Mouse (Mus musculus): Measurements from ENCODE around the gene Chmp6. TPM values are rescaled to one million over a fixed set of nuclear protein-coding genes. Genes with fewer than 3 reads are reported as not detected.

Gene Chmp6
- polyA plus RNA-seq, 1 experiment from 2014 or later: 70.1 TPM

DNA sequence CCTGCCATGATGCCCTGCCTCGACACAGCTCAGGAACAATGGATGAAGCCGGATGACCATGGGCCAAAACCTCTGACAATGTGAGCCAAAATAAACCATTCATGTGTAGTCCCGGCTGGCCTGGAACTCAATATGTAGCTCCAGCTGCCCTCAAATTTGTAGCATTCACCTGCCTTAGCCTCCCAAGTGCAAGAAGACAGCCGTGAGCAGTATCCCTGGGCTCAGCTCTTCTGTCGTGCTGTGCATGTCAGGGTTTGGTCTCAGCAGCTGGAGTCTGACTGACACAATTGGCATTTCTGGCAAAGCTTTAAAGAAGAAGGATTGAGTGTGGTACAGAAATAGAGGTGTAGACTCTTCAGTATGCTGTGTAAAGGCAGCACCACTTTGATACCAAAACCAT, 33.7 kb upstream of the Chmp6 start:
- Histone ChIP-seq H3K4me2 (no peak overlapping the region), H3K36me3 (ENCODE audit: control insufficient read depth, insufficient read depth, low read length) (peaks cover 7% of the 10 kb centered on the region; the same call in 1 of the 2 replicates), H3K4me3 (ENCODE audit: low read depth, low read length) (no peak overlapping the region), H3K4me1 (replicated peaks; ENCODE audit: control insufficient read depth, insufficient read depth, low read length) (0 out of 2 replicates have a peak, but pooled peaks cover 2% of the 10 kb centered on the region), H3K9ac (ENCODE audit: low read depth, low read length) (no peak overlapping the region), H3K27ac (ENCODE audit: low read depth, low read length) (no peak overlapping the region), H3K27me3 (replicated peaks; ENCODE audit: control insufficient read depth, insufficient read depth, low read length) (no peaks in the 10 kb centered on the region), H3K9me3 (ENCODE audit: control insufficient read depth, low read length) (no peaks in the 10 kb centered on the region)
- 91% methylated on average over 5 of the region's 5 CpGs for WGBS
- no peak for DNase-seq (ENCODE audit: low spot score)
- ATAC-seq (replicated peaks; ENCODE audit: low FRiP score): no peak

GRCm38 (mm10) chr11:119883646-119884045, 29.6 kb upstream of the Chmp6 start:
- 43% methylated on average over 2 of the region's 2 CpGs for WGBS
- no peak overlapping the region for H3K27ac ChIP-seq (ENCODE audit: low read depth, low read length)
- H3K4me1 ChIP-seq (replicated peaks; ENCODE audit: control insufficient read depth, insufficient read depth, low read length): 0 out of 2 replicates have a peak, but pooled peaks cover 2% of the 10 kb centered on the region
- no peak for DNase-seq (ENCODE audit: low spot score)
- H3K9ac ChIP-seq (ENCODE audit: low read depth, low read length): no peak overlapping the region
- H3K4me3 ChIP-seq (ENCODE audit: low read depth, low read length): no peak overlapping the region
- no peak overlapping the region for H3K4me2 ChIP-seq
- no peaks in the 10 kb centered on the region for H3K27me3 ChIP-seq (replicated peaks; ENCODE audit: control insufficient read depth, insufficient read depth, low read length)
- no peaks in the 10 kb centered on the region for H3K9me3 ChIP-seq (ENCODE audit: control insufficient read depth, low read length)
- peaks cover 7% of the 10 kb centered on the region for H3K36me3 ChIP-seq (ENCODE audit: control insufficient read depth, insufficient read depth, low read length)
- no peak for ATAC-seq (replicated peaks; ENCODE audit: low FRiP score)

DNA sequence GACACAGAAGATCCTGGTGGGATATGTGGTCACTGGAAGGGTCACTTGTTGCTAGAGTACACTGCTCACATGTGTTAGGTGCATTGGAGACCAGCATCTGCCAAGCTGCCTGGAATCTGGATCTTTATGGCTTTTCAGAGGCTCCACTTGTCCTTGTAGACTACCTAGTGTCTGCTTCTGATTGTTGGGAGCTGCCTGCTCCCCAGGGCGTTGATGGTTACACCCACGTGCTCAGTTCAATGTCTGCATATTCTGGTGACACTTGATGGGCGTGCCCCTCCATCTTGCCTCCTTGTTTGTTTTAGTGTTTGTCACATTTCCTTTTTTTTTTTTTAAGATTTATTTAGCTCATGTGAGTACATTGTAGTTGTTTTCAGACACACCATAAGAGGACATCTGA, 23.3 kb upstream of the Chmp6 start:
- no peaks in the 10 kb centered on the region for H3K4me1 ChIP-seq (replicated peaks; ENCODE audit: control insufficient read depth, insufficient read depth, low read length)
- H3K27me3 ChIP-seq (replicated peaks; ENCODE audit: control insufficient read depth, insufficient read depth, low read length): no peaks in the 10 kb centered on the region
- H3K9ac ChIP-seq (ENCODE audit: low read depth, low read length): no peak overlapping the region
- H3K36me3 ChIP-seq (ENCODE audit: control insufficient read depth, insufficient read depth, low read length): peaks cover 23% of the 10 kb centered on the region
- no peak overlapping the region for H3K4me2 ChIP-seq
- ATAC-seq (replicated peaks; ENCODE audit: low FRiP score) (no peak), DNase-seq (ENCODE audit: low spot score) (no peak)
- no peaks in the 10 kb centered on the region for H3K9me3 ChIP-seq (ENCODE audit: control insufficient read depth, low read length)
- no peak overlapping the region for H3K27ac ChIP-seq (ENCODE audit: low read depth, low read length)
- 82% methylated on average over 3 of the region's 3 CpGs for WGBS
- no peak overlapping the region for H3K4me3 ChIP-seq (ENCODE audit: low read depth, low read length)

GRCm38 (mm10) chr11:119891601-119892215, 21.5 kb upstream of the Chmp6 start:
- H3K9ac ChIP-seq (ENCODE audit: low read depth, low read length): no peak overlapping the region
- 92% methylated on average over 7 of the region's 7 CpGs for WGBS
- H3K27me3 ChIP-seq (replicated peaks; ENCODE audit: control insufficient read depth, insufficient read depth, low read length): no peaks in the 10 kb centered on the region
- H3K36me3 ChIP-seq (ENCODE audit: control insufficient read depth, insufficient read depth, low read length): peaks cover 23% of the 10 kb centered on the region
- H3K4me2 ChIP-seq: no peak overlapping the region
- DNase-seq (ENCODE audit: low spot score): no peak
- H3K4me3 ChIP-seq (ENCODE audit: low read depth, low read length): no peak overlapping the region
- H3K27ac ChIP-seq (ENCODE audit: low read depth, low read length): no peak overlapping the region
- H3K9me3 ChIP-seq (ENCODE audit: control insufficient read depth, low read length): no peaks in the 10 kb centered on the region
- no peak for ATAC-seq (replicated peaks; ENCODE audit: low FRiP score)
- H3K4me1 ChIP-seq (replicated peaks; ENCODE audit: control insufficient read depth, insufficient read depth, low read length): no peaks in the 10 kb centered on the region

GRCm38 (mm10) chr11:119893667-119894236, 19.5 kb upstream of the Chmp6 start:
- Histone ChIP-seq H3K9ac (ENCODE audit: low read depth, low read length) (no peak overlapping the region), H3K4me3 (ENCODE audit: low read depth, low read length) (no peak overlapping the region), H3K9me3 (ENCODE audit: control insufficient read depth, low read length) (no peaks in the 10 kb centered on the region), H3K36me3 (ENCODE audit: control insufficient read depth, insufficient read depth, low read length) (peaks cover 20% of the 10 kb centered on the region), H3K4me2 (no peak overlapping the region), H3K27me3 (replicated peaks; ENCODE audit: control insufficient read depth, insufficient read depth, low read length) (no peaks in the 10 kb centered on the region), H3K4me1 (replicated peaks; ENCODE audit: control insufficient read depth, insufficient read depth, low read length) (no peaks in the 10 kb centered on the region), H3K27ac (ENCODE audit: low read depth, low read length) (no peak overlapping the region)
- no peak for DNase-seq (ENCODE audit: low spot score)
- ATAC-seq (replicated peaks; ENCODE audit: low FRiP score): no peak
- 74% methylated on average over 10 of the region's 10 CpGs for WGBS

DNA sequence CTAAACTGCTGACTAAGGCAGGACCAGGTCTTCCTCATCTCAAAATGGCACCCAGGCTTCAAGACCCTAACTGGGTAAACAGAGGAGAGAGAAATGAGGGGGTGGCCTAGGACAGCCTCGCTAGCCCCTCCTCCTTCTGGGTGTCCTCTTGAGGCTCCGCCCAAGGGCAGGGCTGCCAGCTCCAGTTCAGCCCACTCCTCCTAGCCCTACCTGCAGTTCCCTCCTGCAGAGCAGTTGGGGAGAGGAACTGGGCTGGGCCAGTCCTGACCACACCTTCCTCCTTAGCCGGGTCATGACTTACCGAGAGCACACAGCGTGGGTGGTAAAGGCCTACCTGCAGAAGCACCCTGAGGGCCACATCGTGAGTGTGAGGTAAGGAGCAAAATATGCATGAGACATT, 18.6 kb upstream of the Chmp6 start:
- DNase-seq (ENCODE audit: low spot score): no peak
- WGBS: 52% methylated on average over 6 of the region's 6 CpGs
- no peaks in the 10 kb centered on the region for H3K27me3 ChIP-seq (replicated peaks; ENCODE audit: control insufficient read depth, insufficient read depth, low read length)
- ATAC-seq (replicated peaks; ENCODE audit: low FRiP score): peak; percentile 49; the same call in 1 of the 2 replicates
- no peak overlapping the region for H3K27ac ChIP-seq (ENCODE audit: low read depth, low read length)
- H3K36me3 ChIP-seq (ENCODE audit: control insufficient read depth, insufficient read depth, low read length): peaks cover 14% of the 10 kb centered on the region
- H3K4me2 ChIP-seq: no peak overlapping the region
- H3K9ac ChIP-seq (ENCODE audit: low read depth, low read length): no peak overlapping the region
- H3K4me3 ChIP-seq (ENCODE audit: low read depth, low read length): no peak overlapping the region
- H3K4me1 ChIP-seq (replicated peaks; ENCODE audit: control insufficient read depth, insufficient read depth, low read length): no peaks in the 10 kb centered on the region
- H3K9me3 ChIP-seq (ENCODE audit: control insufficient read depth, low read length): no peaks in the 10 kb centered on the region

DNA sequence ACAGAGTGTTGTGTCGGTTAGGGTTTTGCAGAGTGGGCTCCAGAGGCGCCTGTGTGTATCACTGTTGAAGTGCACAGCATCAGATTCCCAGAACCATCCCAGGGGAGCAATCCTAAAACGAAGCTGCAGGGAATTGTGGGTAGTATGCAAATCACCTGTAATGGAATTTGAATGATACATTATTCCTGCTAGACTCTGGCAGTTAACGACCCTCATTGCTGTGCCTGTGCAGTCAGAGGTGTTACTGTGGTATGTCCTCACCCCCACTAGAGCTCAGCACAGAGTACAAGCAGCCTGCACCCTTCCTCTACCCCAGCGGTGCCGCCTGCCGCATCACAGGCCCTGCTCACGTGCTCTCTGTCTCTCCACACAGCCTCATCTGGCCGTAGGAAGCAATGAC, 16.2 kb upstream of the Chmp6 start:
- no peak overlapping the region for H3K27ac ChIP-seq (ENCODE audit: low read depth, low read length)
- H3K36me3 ChIP-seq (ENCODE audit: control insufficient read depth, insufficient read depth, low read length): peaks cover 8% of the 10 kb centered on the region
- H3K9me3 ChIP-seq (ENCODE audit: control insufficient read depth, low read length): no peaks in the 10 kb centered on the region
- H3K4me3 ChIP-seq (ENCODE audit: low read depth, low read length): no peak overlapping the region
- H3K4me2 ChIP-seq: no peak overlapping the region
- DNase-seq (ENCODE audit: low spot score) (no peak), ATAC-seq (replicated peaks; ENCODE audit: low FRiP score) (no peak)
- no peaks in the 10 kb centered on the region for H3K4me1 ChIP-seq (replicated peaks; ENCODE audit: control insufficient read depth, insufficient read depth, low read length)
- 89% methylated on average over 9 of the region's 9 CpGs for WGBS
- H3K9ac ChIP-seq (ENCODE audit: low read depth, low read length): no peak overlapping the region
- H3K27me3 ChIP-seq (replicated peaks; ENCODE audit: control insufficient read depth, insufficient read depth, low read length): no peaks in the 10 kb centered on the region

- Histone ChIP-seq H3K9ac (ENCODE audit: low read depth, low read length) (no peak overlapping the region), H3K4me1 (replicated peaks; ENCODE audit: control insufficient read depth, insufficient read depth, low read length) (no peaks in the 10 kb centered on the region), H3K36me3 (ENCODE audit: control insufficient read depth, insufficient read depth, low read length) (peaks cover 8% of the 10 kb centered on the region), H3K9me3 (ENCODE audit: control insufficient read depth, low read length) (no peaks in the 10 kb centered on the region), H3K27me3 (replicated peaks; ENCODE audit: control insufficient read depth, insufficient read depth, low read length) (no peaks in the 10 kb centered on the region), H3K27ac (ENCODE audit: low read depth, low read length) (no peak overlapping the region), H3K4me3 (ENCODE audit: low read depth, low read length) (no peak overlapping the region), H3K4me2 (no peak overlapping the region)
- 88% methylated on average over 11 of the region's 11 CpGs for WGBS
- ATAC-seq (replicated peaks; ENCODE audit: low FRiP score) (no peak), DNase-seq (ENCODE audit: low spot score) (no peak)
These were observed 14.3 kb upstream of the Chmp6 start for GRCm38 (mm10) chr11:119898976-119899375.

- Histone ChIP-seq H3K4me1 (replicated peaks; ENCODE audit: control insufficient read depth, insufficient read depth, low read length) (no peaks in the 10 kb centered on the region), H3K4me3 (ENCODE audit: low read depth, low read length) (no peak overlapping the region), H3K36me3 (ENCODE audit: control insufficient read depth, insufficient read depth, low read length) (peaks cover 2% of the 10 kb centered on the region; the same call in 1 of the 2 replicates), H3K9me3 (ENCODE audit: control insufficient read depth, low read length) (no peaks in the 10 kb centered on the region), H3K27ac (ENCODE audit: low read depth, low read length) (no peak overlapping the region), H3K27me3 (replicated peaks; ENCODE audit: control insufficient read depth, insufficient read depth, low read length) (no peaks in the 10 kb centered on the region), H3K4me2 (no peak overlapping the region), H3K9ac (ENCODE audit: low read depth, low read length) (no peak overlapping the region)
- WGBS: 68% methylated on average over 4 of the region's 4 CpGs
- DNase-seq (ENCODE audit: low spot score): no peak
- ATAC-seq (replicated peaks; ENCODE audit: low FRiP score): no peak
These were observed 12.1 kb upstream of the Chmp6 start for GRCm38 (mm10) chr11:119901174-119901573.
